Mouse (Mus musculus): Measurements from ENCODE around the gene Pdcd1lg2. TPM values are rescaled to one million over a fixed set of nuclear protein-coding genes. Genes with fewer than 3 reads are reported as not detected.

Pdcd1lg2 gene
- total and polyA plus RNA-seq, 3 experiments, result 0.14 TPM; not detected in 2

- Histone ChIP-seq H3K4me1 (ENCODE audit: control insufficient read depth, insufficient read depth, low read length) (no peaks in the 10 kb centered on the region; the same call in none of the 2 replicates), H3K36me3 (ENCODE audit: control insufficient read depth, insufficient read depth, low read length) (no peaks in the 10 kb centered on the region), H3K27me3 (ENCODE audit: control insufficient read depth, insufficient read depth, low read length) (no peaks in the 10 kb centered on the region), H3K27ac (no peak overlapping the region), H3K4me3 (no peak overlapping the region), H3K79me2 (replicated peaks; ENCODE audit: control insufficient read depth, insufficient read depth, low read length) (no peaks in the 10 kb centered on the region), H3K9ac (ENCODE audit: low read depth, low read length) (no peak overlapping the region)
- intact Hi-C loops (cut with DNase I), result loop anchor here (5.0 kb wide), 1 partner anchor 197 kb away; no protein-coding TSS in a partner anchor
- no peak for TF ChIP-seq CTCF (IDR thresholded peaks at IDR 0.05)
- TF ChIP-seq POLR2A (IDR thresholded peaks at IDR 0.05; ENCODE audit: insufficient read depth, low read depth, low read length), result no peak
- no peak for TF ChIP-seq EP300 (IDR thresholded peaks at IDR 0.05; ENCODE audit: insufficient read depth, low read depth, low read length)
- no peak for DNase-seq
- 54% methylated on average over 3 of the region's 3 CpGs for WGBS
Observed at GRCm38 (mm10) chr19:29365105-29365504, 45.6 kb upstream of the Pdcd1lg2 start.

- peak overlapping the region; percentile 87 for H3K27ac ChIP-seq
- DNase-seq, result peak in 1 of 2 experiments; percentile 49
- TF ChIP-seq CTCF (IDR thresholded peaks at IDR 0.05), result no peak
- TF ChIP-seq POLR2A (IDR thresholded peaks at IDR 0.05; ENCODE audit: insufficient read depth, low read depth, low read length), result no peak
- no peak for TF ChIP-seq EP300 (IDR thresholded peaks at IDR 0.05; ENCODE audit: insufficient read depth, low read depth, low read length)
Observed at GRCm38 (mm10) chr19:29366226-29366968, 44.3 kb upstream of the Pdcd1lg2 start.

GRCm38 (mm10) chr19:29366969-29367622 lies 43.6 kb upstream of the Pdcd1lg2 start, which contains the start of the genes Plgrkt and Cd274:
Plgrkt (minus strand) TSS chr19:29367390.
Cd274 (plus strand) TSS chr19:29367455.
- intact Hi-C loops (cut with DNase I), result loop anchor here (5.0 kb wide), 1 partner anchor 195 kb away; no protein-coding TSS in a partner anchor

More at GRCm38 (mm10) chr19:29366226-29366968, 44.3 kb upstream of the Pdcd1lg2 start:
- H3K9ac ChIP-seq (ENCODE audit: low read depth, low read length), result peak overlapping the region; percentile 56
- H3K4me3 ChIP-seq, result peak overlapping the region; percentile 74
- no peaks in the 10 kb centered on the region; the same call in none of the 2 replicates for H3K4me1 ChIP-seq (ENCODE audit: control insufficient read depth, insufficient read depth, low read length)
- 29% methylated on average over 20 of the region's 20 CpGs for WGBS
- H3K36me3 ChIP-seq (ENCODE audit: control insufficient read depth, insufficient read depth, low read length), result no peaks in the 10 kb centered on the region
- no peaks in the 10 kb centered on the region for H3K27me3 ChIP-seq (ENCODE audit: control insufficient read depth, insufficient read depth, low read length)
- no peaks in the 10 kb centered on the region for H3K79me2 ChIP-seq (replicated peaks; ENCODE audit: control insufficient read depth, insufficient read depth, low read length)
- intact Hi-C loops (cut with DNase I), result loop anchor here (5.0 kb wide), 1 partner anchor 196 kb away; no protein-coding TSS in a partner anchor

GRCm38 (mm10) chr19:29368041-29368440 lies 42.7 kb upstream of the Pdcd1lg2 start:
- H3K36me3 ChIP-seq (ENCODE audit: control insufficient read depth, insufficient read depth, low read length), result no peaks in the 10 kb centered on the region
- H3K27me3 ChIP-seq (ENCODE audit: control insufficient read depth, insufficient read depth, low read length), result no peaks in the 10 kb centered on the region
- DNase-seq, result no peak
- intact Hi-C loops (cut with DNase I), result loop anchor here (5.0 kb wide), 1 partner anchor 194 kb away; no protein-coding TSS in a partner anchor
- H3K27ac ChIP-seq, result peak overlapping the region; percentile 87; the same call in 1 of the 2 replicates
- H3K4me3 ChIP-seq, result peak overlapping the region; percentile 74
- peaks cover 1% of the 10 kb centered on the region for H3K4me1 ChIP-seq (ENCODE audit: control insufficient read depth, insufficient read depth, low read length)
- H3K79me2 ChIP-seq (replicated peaks; ENCODE audit: control insufficient read depth, insufficient read depth, low read length), result no peaks in the 10 kb centered on the region
- no peak for TF ChIP-seq EP300 (IDR thresholded peaks at IDR 0.05; ENCODE audit: insufficient read depth, low read depth, low read length)
- TF ChIP-seq POLR2A (IDR thresholded peaks at IDR 0.05; ENCODE audit: insufficient read depth, low read depth, low read length), result no peak
- TF ChIP-seq CTCF (IDR thresholded peaks at IDR 0.05), result no peak
- 74% methylated on average over 2 of the region's 2 CpGs for WGBS
- no peak overlapping the region for H3K9ac ChIP-seq (ENCODE audit: low read depth, low read length)

More at GRCm38 (mm10) chr19:29366969-29367622, 43.6 kb upstream of the Pdcd1lg2 start, which contains the start of the genes Plgrkt and Cd274:
- peak; percentile 84 to 90 for DNase-seq
- WGBS, result under 1% methylated on average over 26 of the region's 26 CpGs
- peak within 1 kb of the TSS; percentile 71 for H3K9ac ChIP-seq (ENCODE audit: low read depth, low read length)
- H3K36me3 ChIP-seq (ENCODE audit: control insufficient read depth, insufficient read depth, low read length), result no peaks in the 10 kb centered on the region
- peak within 1 kb of the TSS; percentile 87 for H3K27ac ChIP-seq
- TF ChIP-seq CTCF (IDR thresholded peaks at IDR 0.05), result no peak
- TF ChIP-seq POLR2A (IDR thresholded peaks at IDR 0.05; ENCODE audit: insufficient read depth, low read depth, low read length), result peak; percentile 76
- TF ChIP-seq EP300 (IDR thresholded peaks at IDR 0.05; ENCODE audit: insufficient read depth, low read depth, low read length), result peak; percentile 30; the same call in 1 of the 2 replicates
- no peaks in the 10 kb centered on the region; the same call in none of the 2 replicates for H3K4me1 ChIP-seq (ENCODE audit: control insufficient read depth, insufficient read depth, low read length)
- no peaks in the 10 kb centered on the region for H3K79me2 ChIP-seq (replicated peaks; ENCODE audit: control insufficient read depth, insufficient read depth, low read length)
- no peaks in the 10 kb centered on the region for H3K27me3 ChIP-seq (ENCODE audit: control insufficient read depth, insufficient read depth, low read length)
- H3K4me3 ChIP-seq, result peak within 1 kb of the TSS; percentile 74

- 72% methylated on average over 3 of the region's 3 CpGs for WGBS
- Histone ChIP-seq H3K27me3 (ENCODE audit: control insufficient read depth, insufficient read depth, low read length) (no peaks in the 10 kb centered on the region), H3K9ac (ENCODE audit: low read depth, low read length) (no peak overlapping the region), H3K36me3 (ENCODE audit: control insufficient read depth, insufficient read depth, low read length) (no peaks in the 10 kb centered on the region), H3K4me1 (ENCODE audit: control insufficient read depth, insufficient read depth, low read length) (peaks cover 1% of the 10 kb centered on the region), H3K79me2 (replicated peaks; ENCODE audit: control insufficient read depth, insufficient read depth, low read length) (no peaks in the 10 kb centered on the region), H3K4me3 (no peak overlapping the region), H3K27ac (no peak overlapping the region; the same call in 1 of the 2 replicates)
- TF ChIP-seq EP300 (IDR thresholded peaks at IDR 0.05; ENCODE audit: insufficient read depth, low read depth, low read length) (no peak), POLR2A (IDR thresholded peaks at IDR 0.05; ENCODE audit: insufficient read depth, low read depth, low read length) (no peak), CTCF (IDR thresholded peaks at IDR 0.05) (no peak)
- DNase-seq, result no peak
- intact Hi-C loops (cut with DNase I), result loop anchor here (5.0 kb wide), 1 partner anchor 194 kb away; no protein-coding TSS in a partner anchor
Observed at GRCm38 (mm10) chr19:29368671-29369309, 41.9 kb upstream of the Pdcd1lg2 start.

Data from heart, adult 2 months (tissue).